Mouse (Mus musculus): ENCODE results near the gene Nubp2. TPM values are rescaled to one million over a fixed set of nuclear protein-coding genes. Genes with fewer than 3 reads are reported as not detected.

Gene Nubp2
- polyA plus RNA-seq, 1 experiment from 2014 or later = 63.2 TPM

DNA sequence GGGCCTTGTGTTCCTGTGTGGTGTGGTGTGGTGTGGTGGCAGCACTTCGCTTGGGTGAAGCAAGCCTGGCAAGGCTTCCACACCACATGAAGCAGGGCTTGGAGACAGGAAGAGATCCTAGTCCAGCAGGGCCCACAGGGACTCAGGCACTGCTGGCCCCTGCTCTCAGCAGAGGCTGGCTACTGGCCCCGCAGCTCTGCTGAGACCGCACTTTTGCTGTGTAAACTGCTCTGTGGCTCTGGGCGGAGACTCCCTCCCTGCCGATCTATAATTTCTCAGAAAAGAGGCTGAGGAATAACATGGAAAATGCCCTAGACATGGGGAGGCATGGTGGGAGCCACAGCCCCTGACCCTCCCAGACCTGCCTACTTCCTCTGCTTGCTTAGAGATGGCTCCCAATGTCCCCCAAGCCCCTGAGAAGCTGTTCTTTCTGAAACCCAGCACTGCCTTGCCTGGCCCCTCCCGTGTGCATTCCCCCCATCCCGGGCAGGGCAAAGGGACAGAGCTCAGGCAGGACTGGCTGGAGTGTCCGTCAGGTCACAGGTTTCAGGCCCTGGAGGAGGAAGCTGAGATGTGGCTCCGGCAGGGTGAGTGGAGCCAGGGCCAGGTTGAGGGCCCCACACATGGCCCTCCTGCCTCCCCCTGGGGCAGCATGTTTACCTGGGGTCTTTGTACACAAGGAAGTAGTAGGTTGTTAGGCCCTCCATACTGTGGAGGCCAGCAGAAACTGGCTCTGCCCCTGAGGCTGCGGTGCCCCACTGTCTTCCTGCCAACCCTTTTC lies 8.6 kb downstream of the Nubp2 start:
- Histone ChIP-seq H3K4me1 (no peaks in the 10 kb centered on the region), H3K36me3 (peaks cover 4% of the 10 kb centered on the region), H3K9ac (replicated peaks) (no peak overlapping the region), H3K27me3 (replicated peaks) (no peaks in the 10 kb centered on the region), H3K27ac (replicated peaks) (no peak overlapping the region), H3K4me2 (no peak overlapping the region), H3K9me3 (replicated peaks) (no peaks in the 10 kb centered on the region), H3K4me3 (replicated peaks) (no peak overlapping the region)
- WGBS = 75% methylated on average over 10 of the region's 10 CpGs
- ATAC-seq (ENCODE audit: low FRiP score) = no peak

DNA sequence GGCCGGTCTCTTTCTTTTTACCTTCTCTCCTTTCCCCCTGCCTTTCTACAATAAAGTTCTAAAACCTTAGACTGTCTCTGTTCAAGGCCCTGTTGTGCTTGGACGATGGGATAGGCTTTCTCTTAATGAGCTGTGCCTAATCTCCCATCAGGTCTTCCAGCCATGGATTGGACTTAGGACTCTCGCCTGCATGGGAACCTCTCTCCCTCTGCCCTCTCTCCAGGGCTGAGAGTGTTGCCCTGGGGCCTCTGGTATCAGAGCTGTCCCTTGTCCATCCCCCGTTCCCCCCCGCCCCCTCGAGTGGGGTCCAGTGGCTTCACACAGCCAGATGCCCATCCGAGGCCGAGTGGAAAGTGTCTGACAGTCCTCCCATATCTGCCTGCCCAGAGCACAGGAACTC lies 11.2 kb downstream of the Nubp2 start:
- H3K27ac ChIP-seq (replicated peaks) = no peak overlapping the region
- no peak overlapping the region for H3K4me2 ChIP-seq
- ATAC-seq (ENCODE audit: low FRiP score) = no peak
- H3K36me3 ChIP-seq = no peaks in the 10 kb centered on the region
- no peaks in the 10 kb centered on the region for H3K4me1 ChIP-seq
- H3K27me3 ChIP-seq (replicated peaks) = no peaks in the 10 kb centered on the region
- no peak overlapping the region for H3K9ac ChIP-seq (replicated peaks)
- H3K4me3 ChIP-seq (replicated peaks) = no peak overlapping the region
- H3K9me3 ChIP-seq (replicated peaks) = no peaks in the 10 kb centered on the region
- WGBS = 86% methylated on average over 8 of the region's 8 CpGs

DNA sequence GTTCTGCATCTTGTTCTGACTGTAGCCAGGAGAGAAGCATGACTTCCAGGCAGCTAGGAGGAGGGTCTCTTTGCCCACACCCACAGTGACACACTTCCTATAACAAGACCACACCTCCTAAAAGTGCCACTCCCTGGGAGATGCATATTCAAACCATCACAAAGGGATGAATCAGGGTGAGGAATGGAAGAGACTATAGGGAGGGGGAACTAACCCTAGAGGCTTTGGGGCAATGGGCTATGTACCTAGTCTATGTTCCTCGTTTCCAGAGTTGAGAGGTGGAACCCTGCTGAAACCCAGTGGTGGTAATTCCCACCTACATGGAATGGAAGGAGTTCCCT lies 11.8 kb downstream of the Nubp2 start:
- ATAC-seq (ENCODE audit: low FRiP score) = no peak
- Histone ChIP-seq H3K27me3 (replicated peaks) (no peaks in the 10 kb centered on the region), H3K4me2 (no peak overlapping the region), H3K4me1 (no peaks in the 10 kb centered on the region), H3K9me3 (replicated peaks) (no peaks in the 10 kb centered on the region), H3K27ac (replicated peaks) (no peak overlapping the region), H3K4me3 (replicated peaks) (no peak overlapping the region), H3K36me3 (no peaks in the 10 kb centered on the region), H3K9ac (replicated peaks) (no peak overlapping the region)
- 53% methylated on average over 1 of the region's 1 CpGs for WGBS

DNA sequence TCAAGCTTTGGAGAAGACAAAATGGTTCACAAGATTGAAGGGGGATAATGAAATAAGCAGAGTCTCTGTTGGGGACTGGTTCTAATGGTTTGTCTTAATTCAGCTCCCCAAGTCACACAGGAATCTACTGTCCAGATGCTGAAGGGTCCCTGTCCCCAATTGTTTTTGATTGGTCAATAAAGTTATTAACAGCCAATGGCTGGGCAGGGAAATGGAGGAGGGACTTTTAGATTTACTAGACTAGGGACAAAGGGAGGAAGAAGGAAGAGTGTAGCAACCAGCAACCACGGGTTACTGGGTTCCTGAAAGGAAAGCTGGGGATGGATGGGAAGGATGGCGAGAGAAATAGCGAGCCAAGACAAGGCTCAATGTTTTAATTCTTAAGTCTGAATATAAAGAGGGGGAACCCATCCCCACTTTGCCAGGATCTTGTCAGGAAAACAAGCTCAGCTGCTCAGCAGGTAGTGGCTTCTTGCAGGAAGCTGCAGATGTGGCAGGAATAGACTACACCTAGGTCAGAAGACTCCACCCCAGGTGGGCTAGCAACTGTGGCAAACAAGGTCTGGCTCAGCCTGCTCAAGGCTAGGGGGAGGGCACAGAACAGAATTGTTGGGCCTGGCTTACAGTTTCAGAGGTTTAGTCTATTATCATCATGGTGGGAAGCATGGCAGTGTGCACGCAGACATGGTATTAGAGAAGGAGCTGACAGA lies 12.3 kb downstream of the Nubp2 start:
- Histone ChIP-seq H3K4me2 (no peak overlapping the region), H3K36me3 (no peaks in the 10 kb centered on the region), H3K4me1 (no peaks in the 10 kb centered on the region), H3K27me3 (replicated peaks) (no peaks in the 10 kb centered on the region), H3K4me3 (replicated peaks) (no peak overlapping the region), H3K9me3 (replicated peaks) (no peaks in the 10 kb centered on the region), H3K27ac (replicated peaks) (no peak overlapping the region), H3K9ac (replicated peaks) (no peak overlapping the region)
- WGBS = 46% methylated on average over 4 of the region's 4 CpGs
- ATAC-seq (ENCODE audit: low FRiP score) = no peak

DNA sequence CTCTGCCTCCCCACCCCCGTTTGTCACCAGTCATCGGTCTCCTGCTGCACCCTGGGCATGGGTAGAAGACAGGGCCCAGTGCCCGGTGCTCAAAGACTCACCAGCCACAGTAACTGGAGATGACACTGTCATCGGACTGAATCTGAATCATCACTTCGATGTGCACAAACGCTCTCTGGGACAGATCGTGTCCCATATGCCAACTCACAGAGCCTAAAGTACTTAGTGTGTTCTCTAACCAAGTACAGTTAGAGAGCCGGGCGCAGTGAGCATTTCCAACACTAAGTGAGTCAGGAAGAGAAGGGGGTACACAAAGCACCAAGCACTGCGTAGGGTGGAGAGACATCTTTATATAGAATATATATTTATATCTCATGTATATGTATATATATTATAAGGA lies 18.2 kb downstream of the Nubp2 start:
- Histone ChIP-seq H3K27me3 (replicated peaks) (no peaks in the 10 kb centered on the region), H3K4me2 (no peak overlapping the region), H3K9me3 (replicated peaks) (no peaks in the 10 kb centered on the region), H3K36me3 (peaks cover 34% of the 10 kb centered on the region), H3K9ac (replicated peaks) (no peak overlapping the region), H3K4me1 (no peaks in the 10 kb centered on the region), H3K27ac (replicated peaks) (no peak overlapping the region), H3K4me3 (replicated peaks) (no peak overlapping the region)
- no peak for ATAC-seq (ENCODE audit: low FRiP score)
- WGBS = 95% methylated on average over 10 of the region's 10 CpGs

DNA sequence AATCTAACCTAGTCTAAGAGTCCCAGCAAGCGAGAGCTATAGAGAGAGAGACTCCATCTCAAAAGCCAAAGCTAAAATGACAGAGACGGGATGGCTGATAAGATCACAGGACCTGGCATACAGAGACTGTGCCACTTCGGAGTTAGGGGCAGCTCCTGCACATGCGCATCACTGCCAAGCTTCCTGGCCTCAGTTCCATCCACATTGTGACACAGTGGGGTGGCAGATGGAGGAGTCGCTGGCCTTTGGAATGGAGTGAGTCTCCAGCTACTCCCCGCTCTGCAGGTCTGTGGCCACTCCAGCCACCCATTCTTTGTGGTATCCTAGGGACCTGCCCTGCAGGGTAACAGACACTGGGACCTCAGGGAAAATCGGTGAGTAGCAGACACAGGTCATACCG lies 20.4 kb downstream of the Nubp2 start, which contains the start of gene Igfals:
Gene Igfals, plus strand, starts transcription at position 222 of the 400 bp plus-strand sequence.
- WGBS = 90% methylated on average over 8 of the region's 8 CpGs
- H3K4me3 ChIP-seq (replicated peaks) = no peak within 1 kb of the TSS
- ATAC-seq (ENCODE audit: low FRiP score) = no peak
- no peak within 1 kb of the TSS for H3K9ac ChIP-seq (replicated peaks)
- no peak within 1 kb of the TSS for H3K27ac ChIP-seq (replicated peaks)
- no peak within 1 kb of the TSS for H3K4me2 ChIP-seq
- peaks cover 52% of the 10 kb centered on the region for H3K36me3 ChIP-seq
- no peaks in the 10 kb centered on the region for H3K27me3 ChIP-seq (replicated peaks)
- no peaks in the 10 kb centered on the region for H3K9me3 ChIP-seq (replicated peaks)
- H3K4me1 ChIP-seq = no peaks in the 10 kb centered on the region

DNA sequence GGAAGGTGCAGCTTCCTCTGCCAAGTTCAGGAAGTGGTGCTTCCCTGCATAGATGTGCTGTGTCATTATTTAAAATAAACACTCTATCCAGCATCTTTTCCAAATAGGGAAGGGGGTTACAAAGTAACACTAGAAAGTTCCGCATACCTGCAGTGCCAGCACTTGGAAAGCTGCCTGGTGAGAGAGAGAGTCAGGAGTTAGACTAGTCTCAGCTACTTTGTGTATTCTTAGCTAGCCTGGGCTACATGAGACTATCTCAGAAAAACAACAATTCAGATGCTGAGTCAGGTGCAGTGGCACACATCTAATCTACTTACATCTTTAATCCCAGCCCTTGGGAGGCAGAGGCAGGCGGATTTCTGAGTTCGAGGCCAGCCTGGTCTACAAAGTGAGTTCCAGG lies 24.4 kb downstream of the Nubp2 start:
- 96% methylated on average over 3 of the region's 3 CpGs for WGBS
- H3K9me3 ChIP-seq (replicated peaks) = no peaks in the 10 kb centered on the region
- H3K9ac ChIP-seq (replicated peaks) = no peak overlapping the region
- H3K4me1 ChIP-seq = no peaks in the 10 kb centered on the region
- ATAC-seq (ENCODE audit: low FRiP score) = no peak
- peaks cover 83% of the 10 kb centered on the region for H3K36me3 ChIP-seq
- H3K27ac ChIP-seq (replicated peaks) = no peak overlapping the region
- no peaks in the 10 kb centered on the region for H3K27me3 ChIP-seq (replicated peaks)
- no peak overlapping the region for H3K4me3 ChIP-seq (replicated peaks)
- H3K4me2 ChIP-seq = no peak overlapping the region

DNA sequence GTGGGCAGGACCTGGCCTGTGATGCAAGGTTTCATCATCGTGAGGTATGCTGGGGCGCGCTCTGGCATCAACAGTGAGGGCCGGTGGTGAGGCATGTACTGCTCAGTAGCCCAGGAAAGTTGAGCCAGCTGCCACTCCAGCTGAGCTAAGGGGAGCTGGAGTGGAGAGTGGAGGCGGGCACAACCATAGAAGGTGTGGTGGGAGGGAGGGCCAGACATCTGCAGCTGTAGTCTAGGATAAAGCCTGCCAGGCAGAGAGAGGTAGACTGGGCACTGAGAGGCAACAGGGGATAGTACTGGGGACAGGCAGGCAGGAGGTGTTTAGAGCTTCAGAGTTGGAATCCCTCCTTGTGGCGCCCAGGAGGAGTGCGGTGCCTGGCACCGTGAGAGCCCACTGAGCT lies 26.1 kb downstream of the Nubp2 start:
- Histone ChIP-seq H3K4me2 (no peak overlapping the region), H3K27ac (replicated peaks) (no peak overlapping the region), H3K36me3 (peaks cover 83% of the 10 kb centered on the region), H3K9me3 (replicated peaks) (no peaks in the 10 kb centered on the region), H3K9ac (replicated peaks) (no peak overlapping the region), H3K27me3 (replicated peaks) (no peaks in the 10 kb centered on the region), H3K4me3 (replicated peaks) (no peak overlapping the region), H3K4me1 (no peaks in the 10 kb centered on the region)
- WGBS = 92% methylated on average over 8 of the region's 8 CpGs
- ATAC-seq (ENCODE audit: low FRiP score) = no peak

DNA sequence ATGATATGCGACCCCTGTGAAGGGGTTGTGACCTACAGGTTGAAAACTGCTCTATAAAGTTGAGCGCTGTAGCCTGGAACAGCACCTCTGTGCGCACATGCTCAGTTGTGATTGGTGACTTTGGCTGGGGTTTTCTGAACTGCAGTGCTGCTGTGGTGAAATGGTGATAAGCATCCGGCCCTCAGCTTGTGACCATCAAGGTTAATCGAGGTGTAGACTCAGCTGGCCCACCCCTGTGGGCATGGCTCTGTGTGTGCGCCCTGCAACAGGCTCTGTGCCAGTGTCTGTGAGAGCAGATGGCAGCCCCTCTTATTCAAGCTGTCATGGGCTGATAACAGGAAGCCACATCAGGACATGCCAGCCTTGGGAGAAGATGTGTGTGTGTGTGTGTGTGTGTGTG lies 27.2 kb downstream of the Nubp2 start:
- H3K36me3 ChIP-seq = peaks cover 74% of the 10 kb centered on the region
- no peak overlapping the region for H3K4me2 ChIP-seq
- no peaks in the 10 kb centered on the region for H3K9me3 ChIP-seq (replicated peaks)
- H3K9ac ChIP-seq (replicated peaks) = no peak overlapping the region
- H3K27me3 ChIP-seq (replicated peaks) = no peaks in the 10 kb centered on the region
- H3K4me3 ChIP-seq (replicated peaks) = no peak overlapping the region
- H3K27ac ChIP-seq (replicated peaks) = no peak overlapping the region
- H3K4me1 ChIP-seq = no peaks in the 10 kb centered on the region
- WGBS = 89% methylated on average over 6 of the region's 6 CpGs
- ATAC-seq (ENCODE audit: low FRiP score) = no peak

DNA sequence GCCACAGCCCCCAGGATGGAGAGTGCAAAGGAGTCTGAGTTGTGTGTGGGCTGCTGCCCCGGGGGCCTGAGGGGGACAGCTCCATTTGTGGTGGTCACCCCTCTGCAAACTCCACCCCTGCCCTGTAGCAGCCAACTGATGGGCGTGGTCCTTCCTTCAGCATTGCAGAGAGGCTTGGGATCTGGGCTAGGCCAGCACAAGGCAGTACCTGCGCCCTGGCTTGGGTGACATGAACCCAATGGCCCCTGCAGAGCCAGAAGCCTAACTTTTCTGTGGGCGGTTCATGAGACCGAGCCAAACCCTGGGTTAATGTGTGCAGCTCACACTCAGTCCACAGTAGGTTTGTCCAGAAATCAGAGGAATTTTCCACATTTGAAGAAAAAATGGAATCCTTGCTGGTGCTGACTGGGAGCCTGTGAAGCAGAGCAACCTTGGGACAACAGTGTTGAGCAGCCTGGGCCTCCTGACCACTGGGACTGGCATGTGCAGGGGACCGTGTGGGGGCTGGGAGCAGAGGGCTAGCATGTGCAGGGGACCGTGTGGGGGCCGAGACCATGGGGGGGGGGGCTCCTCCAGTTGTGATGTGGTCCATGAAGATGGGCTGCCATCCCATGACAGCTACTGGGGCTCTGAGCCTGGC lies 28.2 kb downstream of the Nubp2 start:
- 91% methylated on average over 8 of the region's 8 CpGs for WGBS
- no peak overlapping the region for H3K9ac ChIP-seq (replicated peaks)
- no peak overlapping the region for H3K27ac ChIP-seq (replicated peaks)
- no peak overlapping the region for H3K4me2 ChIP-seq
- no peak for ATAC-seq (ENCODE audit: low FRiP score)
- H3K9me3 ChIP-seq (replicated peaks) = no peaks in the 10 kb centered on the region
- peaks cover 75% of the 10 kb centered on the region for H3K36me3 ChIP-seq
- no peaks in the 10 kb centered on the region for H3K27me3 ChIP-seq (replicated peaks)
- H3K4me3 ChIP-seq (replicated peaks) = no peak overlapping the region
- no peaks in the 10 kb centered on the region for H3K4me1 ChIP-seq

DNA sequence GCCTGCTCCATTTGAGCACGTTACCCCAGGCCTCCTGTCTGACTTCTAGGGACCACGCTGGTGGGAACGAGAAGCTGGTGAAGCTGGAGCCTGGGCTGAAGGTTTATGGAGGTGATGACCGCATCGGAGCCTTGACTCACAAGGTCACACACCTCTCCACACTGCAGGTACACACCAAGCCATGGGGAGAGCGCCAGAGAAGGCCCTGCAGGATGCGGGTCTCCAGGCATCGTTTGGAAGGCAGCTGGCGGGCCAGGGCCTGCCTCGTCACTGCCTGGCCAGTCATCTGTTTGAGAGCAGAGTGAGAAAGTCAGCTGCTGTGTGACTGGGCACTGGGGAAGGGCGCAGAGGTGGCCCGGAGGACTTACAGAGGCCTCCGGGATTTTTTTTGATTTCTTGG lies 29.6 kb downstream of the Nubp2 start:
- no peak overlapping the region for H3K4me3 ChIP-seq (replicated peaks)
- H3K36me3 ChIP-seq = peaks cover 65% of the 10 kb centered on the region
- 93% methylated on average over 13 of the region's 13 CpGs for WGBS
- no peaks in the 10 kb centered on the region for H3K9me3 ChIP-seq (replicated peaks)
- no peak for ATAC-seq (ENCODE audit: low FRiP score)
- H3K4me1 ChIP-seq = peaks cover 5% of the 10 kb centered on the region
- H3K27ac ChIP-seq (replicated peaks) = no peak overlapping the region
- H3K4me2 ChIP-seq = no peak overlapping the region
- H3K27me3 ChIP-seq (replicated peaks) = no peaks in the 10 kb centered on the region; the same call in 1 of the 2 replicates
- H3K9ac ChIP-seq (replicated peaks) = no peak overlapping the region
